Mouse (Mus musculus) thymus, postnatal 25 days (tissue): ENCODE data around the gene Dlgap5.

Experiments used
- DNase-seq: peaks from one replicate; pipeline ENCODE4 v3.0.0; 2022

Dlgap5 gene

DNA sequence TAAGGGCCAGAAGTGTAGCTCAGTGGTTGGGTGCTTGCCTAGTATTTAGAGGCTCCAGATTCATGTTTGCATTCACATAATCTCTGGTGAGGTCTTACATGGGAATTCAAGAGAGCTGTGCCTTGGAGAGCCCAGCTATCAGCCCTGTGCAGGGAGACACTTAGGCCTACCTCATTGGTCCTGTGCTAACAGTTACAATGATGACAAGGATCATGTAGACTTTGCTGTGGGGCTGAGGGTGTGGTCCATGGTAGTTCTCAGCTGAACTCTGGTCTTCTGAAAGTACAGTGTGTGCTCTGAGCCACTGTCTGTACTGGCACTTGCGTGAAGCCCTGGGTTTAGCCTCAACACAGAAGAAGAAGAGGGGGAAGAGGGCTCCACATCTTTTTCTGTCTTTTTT, 71.5 kb downstream of the Dlgap5 start:
- DNase-seq, result no peak

DNA sequence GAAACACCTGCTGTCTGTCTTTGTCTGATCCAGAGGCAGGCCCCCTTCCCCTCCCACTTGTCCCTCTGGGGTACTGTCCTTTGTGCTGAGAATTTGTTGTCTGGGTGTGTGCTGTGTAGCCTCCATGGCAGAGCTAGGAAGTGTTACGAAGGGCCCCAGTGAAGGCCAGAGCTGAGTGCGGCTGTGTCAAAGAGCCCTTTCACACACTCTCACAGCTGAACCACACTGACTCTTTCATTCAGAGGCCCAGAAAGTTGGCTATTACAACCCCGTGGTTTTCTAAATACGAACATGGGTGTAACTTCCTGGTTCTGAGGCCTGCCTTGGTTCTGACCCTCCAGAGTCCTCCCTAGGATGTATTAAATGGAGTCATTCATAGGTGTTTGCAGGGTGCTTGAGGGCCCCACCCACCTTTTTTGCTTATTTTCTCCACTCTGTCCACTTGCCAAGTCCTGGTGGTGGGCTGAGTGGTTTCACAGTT, 76.4 kb downstream of the Dlgap5 start:
- DNase-seq, result no peak

- DNase-seq, result no peak
Measured at GRCm38 (mm10) chr14:47340231-47340925, 77.8 kb downstream of the Dlgap5 start.
